Mouse (Mus musculus) left cerebral cortex, adult 9 months (tissue): ENCODE measurements at regions not wholly inside any gene's neighbourhood (a gene's known extent, or its start where the extent isn't known, plus 50 kb on each side); places are given as distances from the start of the nearest gene placed in this dataset.

Experiments
- DNase-seq, 2 experiments: peaks; one replicate each; pipeline ENCODE4 v3.0.0; 2022; ENCODE audit warnings: low spot score in 2 of 2

DNA sequence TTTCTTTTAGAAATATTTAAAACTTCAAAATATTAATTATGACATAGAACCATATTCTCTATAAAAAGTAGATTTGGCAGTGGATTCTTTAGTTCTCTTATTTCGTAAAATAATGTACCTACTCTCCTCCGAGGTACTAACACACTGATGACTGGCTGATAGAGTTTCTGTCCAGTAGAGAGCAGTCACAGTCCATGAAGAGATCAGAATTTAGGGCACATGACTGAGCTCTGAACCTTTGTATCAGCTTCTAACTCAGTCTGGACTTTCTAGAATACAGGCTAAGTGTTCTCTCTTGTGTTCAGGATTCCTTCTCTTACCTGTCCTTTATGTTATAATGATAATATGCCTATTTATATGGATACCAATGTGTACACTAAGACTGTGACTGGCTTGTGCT lies 494.3 kb downstream of the Cd109 start:
- peak in 1 of 2 experiments; percentile 12 for DNase-seq

DNA sequence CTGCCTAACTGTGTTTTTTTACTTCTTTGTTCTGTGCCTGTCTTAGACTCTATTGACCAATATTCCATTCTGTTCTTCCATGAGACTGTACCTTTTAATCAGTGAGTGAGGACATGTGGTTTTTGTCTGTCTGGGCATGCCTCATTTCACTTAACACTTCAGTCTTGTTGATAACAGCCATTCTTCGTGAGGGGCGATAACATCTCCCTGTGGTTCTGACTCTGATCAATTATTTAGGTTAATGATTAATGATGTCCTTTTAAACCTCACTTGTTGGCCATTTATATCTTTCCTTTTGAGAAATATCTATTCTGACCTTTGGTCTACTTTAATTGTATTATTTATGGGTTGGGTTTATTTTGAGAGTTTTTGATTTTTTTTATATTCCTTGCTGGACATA lies 496.0 kb downstream of the Cd109 start:
- no peak for DNase-seq

DNA sequence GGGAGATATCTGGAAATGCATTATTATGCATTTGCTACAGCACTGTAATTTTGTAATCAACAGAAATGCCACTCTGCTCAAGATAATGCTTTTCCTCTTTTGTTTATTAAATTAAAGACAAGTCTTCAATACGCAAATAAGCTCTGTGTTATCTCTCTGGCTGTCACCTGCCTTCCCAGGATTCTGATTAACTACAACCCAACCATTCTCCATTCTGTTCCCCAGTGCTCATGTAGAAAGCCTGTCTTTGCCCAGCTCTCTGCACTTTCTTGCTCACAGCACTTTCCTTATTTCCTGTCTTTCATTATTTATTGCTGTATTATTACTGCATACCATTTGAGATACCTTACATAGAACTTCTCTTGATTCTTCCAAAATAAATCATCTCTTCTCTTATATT lies 525.6 kb downstream of the Cd109 start:
- no peak for DNase-seq

DNA sequence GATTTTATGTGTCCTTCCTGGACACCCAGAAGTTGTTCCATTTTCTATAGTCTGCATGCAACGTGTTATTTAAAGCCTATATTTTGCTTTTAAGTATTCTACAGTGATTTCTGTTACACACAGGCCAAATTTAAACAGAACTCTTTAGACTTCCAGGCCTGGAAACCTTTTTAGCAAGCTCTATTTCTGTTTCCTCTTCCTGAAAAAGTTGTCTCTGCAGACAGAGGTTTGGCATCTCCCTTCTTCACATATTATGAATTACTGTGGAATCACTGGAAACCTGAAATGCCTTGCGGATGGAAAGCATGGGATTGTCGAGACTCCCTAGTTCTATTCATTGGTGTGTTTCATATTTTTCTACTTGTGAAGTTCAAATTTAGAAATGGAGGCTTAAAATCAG lies 530.7 kb downstream of the Cd109 start:
- DNase-seq = no peak

DNA sequence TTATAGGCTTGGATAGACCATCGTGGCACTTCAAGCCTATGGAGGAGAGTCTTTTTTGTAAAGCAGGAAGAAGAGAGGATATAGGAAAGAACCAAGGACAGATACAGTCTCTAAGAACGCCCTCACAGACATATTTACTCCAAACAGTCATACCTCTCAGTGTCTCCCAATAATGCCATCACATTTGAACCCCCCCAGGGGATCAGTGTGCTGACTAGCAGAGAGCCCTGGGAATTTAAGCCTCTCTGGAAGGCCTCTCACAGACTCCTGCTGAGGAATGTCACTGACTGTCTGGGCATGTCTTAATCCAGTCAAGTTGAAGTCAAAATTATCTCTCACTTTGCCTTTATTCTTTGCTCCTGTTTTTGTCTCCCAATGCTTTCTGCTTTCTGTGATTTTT lies 550.2 kb downstream of the Cd109 start:
- no peak for DNase-seq

DNA sequence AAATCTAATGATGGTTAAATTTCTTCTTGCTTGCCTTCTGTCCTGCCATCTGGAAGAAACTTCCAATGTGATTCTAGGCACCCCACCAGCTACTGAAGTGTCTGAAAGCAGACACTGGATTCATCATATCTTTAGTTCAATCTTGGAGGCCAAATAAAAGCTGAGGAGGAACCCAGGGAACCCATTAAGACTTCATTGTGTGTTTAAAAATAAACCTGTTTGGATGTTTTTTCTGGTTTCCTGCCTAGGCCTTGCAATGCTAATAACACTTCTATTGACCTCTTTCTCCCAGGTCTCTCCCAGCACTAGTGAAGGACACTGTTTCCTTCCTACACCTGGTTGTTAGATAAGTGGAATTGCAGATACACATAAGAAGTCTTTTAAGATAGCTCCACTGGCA lies 545.6 kb downstream of the Col12a1 start:
- no peak for DNase-seq

DNA sequence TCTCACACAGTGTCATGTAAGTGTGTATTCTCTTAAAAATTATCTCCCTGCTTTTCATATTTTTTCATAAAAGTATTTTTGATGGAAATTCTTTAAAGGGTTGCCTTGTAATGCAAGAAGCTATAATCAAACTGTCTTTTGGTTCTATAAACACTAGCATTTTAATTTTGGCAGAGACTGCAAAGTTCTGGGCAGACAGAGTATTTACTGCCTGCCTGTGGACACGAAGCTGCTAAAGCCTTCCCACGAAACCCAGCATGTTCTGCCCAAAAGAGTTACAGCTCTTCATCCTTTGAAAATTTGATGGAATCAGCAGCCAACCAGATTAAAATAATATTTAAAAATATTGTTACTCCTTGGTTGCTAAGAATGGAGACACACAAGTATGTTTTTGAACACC lies 538.7 kb downstream of the Col12a1 start:
- no peak for DNase-seq

DNA sequence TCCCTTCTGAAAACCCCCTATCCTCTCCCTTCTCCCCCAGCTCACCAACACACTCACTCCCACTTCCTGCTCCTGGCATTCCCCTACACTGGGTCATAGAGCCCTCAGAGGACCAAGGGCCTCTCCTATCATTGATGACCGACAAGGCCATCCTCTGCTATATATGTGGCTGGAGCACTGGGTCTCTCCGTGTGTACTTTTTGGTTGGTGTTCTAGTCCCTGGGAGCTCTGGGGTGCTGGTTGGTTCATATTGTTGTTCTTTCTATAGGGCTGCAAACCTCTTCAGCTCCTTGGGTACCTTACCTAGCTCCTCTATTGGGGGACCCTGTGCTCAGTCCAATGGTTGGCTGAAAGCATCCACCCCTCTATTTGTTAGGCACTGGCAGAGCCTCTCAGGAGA lies 523.2 kb downstream of the Col12a1 start:
- DNase-seq = no peak

DNA sequence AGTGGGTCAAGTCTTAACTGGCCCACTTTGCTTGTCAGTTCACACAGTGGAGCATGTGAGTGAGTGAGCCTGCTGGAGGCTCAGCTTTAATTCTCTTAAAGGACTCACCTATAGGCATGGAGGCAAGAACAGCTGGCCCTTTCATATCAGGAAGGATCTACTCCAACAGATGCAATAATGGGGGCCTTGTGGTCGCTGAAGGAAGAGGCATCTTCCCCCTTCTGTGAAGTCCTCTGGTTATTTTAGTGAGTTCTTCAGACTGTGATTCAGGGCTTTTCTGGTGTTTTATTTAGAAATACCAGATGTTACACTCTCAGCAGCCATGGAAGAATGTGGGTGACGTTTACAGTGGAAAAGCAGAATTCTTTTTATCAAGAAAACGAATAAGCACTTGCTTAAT lies 516.9 kb downstream of the Col12a1 start:
- peak; percentile 10 to 14 for DNase-seq

DNA sequence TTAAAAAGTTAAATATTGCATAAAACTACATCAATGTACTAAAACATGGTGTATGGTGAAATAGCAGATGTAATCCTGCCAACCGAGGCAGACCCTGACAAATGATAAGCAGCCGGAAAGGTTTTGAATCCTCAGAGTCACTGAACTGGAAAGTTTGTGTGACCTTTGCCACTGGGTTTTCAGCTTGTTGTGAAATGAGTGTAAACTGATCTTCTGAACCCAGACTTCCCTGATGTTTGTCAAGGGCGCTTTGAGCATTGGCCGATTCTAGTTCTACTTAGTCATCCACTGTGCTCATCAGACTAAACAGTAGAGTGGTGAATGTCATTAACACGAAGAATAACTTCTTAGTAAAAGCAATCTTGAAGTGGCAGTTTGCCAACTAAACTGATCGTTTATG lies 505.3 kb downstream of the Col12a1 start:
- no peak for DNase-seq

DNA sequence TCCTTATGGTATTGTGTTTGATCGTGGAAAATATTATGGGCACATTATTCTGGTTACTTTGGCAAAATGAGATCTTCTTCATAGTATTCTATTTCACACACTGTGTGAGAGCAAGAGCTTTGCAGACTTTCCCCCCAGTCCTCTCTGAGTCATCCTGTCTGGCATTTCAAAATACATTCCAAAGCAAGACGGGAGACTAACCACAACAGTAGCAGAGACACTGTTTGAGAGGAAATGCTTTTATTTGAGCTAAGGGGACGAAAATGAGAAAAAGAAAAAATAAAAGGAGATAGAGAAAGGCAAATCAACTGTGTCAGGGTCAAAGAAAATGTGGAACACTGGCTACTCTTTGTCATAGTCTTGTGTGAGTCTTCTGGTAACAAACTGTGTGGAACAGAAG lies 502.6 kb downstream of the Col12a1 start:
- peak; percentile 2 to 10 for DNase-seq

DNA sequence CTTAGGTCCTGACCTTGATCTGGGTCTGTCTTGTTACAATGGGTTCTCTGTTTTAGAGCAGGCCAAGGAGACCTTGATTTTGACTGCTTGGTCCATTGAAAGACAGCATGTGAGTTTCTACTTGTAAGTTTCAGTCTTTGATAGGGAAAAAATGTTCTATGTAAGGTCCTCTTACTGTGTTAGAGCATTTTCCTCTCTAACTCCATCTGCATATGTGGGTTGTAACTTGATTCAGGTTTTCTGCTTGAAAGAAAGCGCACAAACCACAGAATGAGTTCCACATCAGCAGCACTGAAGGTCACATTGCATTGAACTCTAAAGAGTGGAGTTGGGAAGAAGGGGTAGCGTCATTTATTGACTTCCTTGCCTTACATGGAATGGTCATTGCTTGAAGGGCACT lies 502.2 kb downstream of the Col12a1 start:
- DNase-seq = no peak

DNA sequence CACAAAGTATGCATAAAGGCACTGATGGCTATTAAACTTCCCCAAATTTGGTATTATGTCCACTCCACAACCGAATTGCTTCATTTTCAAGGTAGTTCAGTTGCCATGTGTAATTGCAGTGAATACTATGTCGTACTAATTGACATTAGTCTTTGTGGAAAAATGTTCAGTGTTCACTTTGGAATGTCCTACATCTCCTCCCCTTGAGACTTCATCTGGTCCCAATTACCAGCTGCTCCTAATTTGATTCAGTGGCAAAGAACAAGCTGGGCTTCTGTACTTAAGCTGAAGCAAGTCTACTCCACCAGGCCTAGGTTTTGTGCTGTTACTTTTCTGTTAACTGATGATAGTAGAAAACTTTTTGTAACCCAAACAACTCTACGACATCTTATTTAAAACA lies 485.6 kb downstream of the Col12a1 start:
- no peak for DNase-seq

DNA sequence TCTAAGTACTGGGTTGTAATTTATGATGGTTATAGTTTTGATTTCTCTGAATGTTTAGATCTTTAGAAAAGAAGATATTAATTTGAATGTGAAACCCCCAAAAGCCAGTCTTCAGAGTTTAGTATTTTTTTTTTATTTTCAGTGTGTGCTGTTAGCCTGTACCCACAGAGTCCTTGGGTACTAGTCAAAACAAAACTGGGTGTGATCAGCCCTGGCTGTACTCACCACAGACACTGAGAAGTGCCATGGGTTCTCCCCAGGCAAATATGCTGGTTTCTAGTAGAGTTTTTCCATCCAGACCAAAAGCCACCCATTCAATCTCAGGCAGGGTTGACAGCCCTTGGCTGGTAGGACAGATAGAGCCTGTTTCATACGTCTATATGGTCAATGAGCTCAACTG lies 484.9 kb downstream of the Col12a1 start:
- no peak for DNase-seq

DNA sequence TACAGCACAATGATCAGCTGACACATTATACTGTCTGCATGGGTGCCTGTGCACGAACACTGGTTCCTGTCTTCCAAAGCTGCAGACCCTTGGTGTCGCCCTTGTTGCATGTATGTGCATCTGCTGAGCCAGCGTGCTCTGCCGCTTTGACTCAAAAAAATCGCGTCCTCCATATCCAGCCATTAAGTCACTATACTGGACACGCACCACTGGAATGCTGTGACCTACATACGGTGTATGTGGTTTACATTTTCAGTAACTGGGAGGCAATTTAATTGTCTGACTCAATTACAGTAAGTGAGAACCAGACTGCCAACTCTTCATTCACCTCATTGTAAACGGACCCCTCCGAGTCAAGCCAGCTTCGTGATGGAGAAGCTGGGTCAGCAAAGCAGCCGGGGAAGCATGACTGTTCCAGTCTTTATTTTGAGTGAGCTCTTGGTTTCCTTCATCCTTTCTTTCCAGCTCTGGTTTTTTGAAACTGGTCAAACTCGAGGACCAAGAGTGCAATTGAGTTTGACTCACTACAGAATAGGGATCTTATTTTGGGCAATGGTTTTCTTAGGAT lies 448.9 kb downstream of the Col12a1 start:
- no peak for DNase-seq

DNA sequence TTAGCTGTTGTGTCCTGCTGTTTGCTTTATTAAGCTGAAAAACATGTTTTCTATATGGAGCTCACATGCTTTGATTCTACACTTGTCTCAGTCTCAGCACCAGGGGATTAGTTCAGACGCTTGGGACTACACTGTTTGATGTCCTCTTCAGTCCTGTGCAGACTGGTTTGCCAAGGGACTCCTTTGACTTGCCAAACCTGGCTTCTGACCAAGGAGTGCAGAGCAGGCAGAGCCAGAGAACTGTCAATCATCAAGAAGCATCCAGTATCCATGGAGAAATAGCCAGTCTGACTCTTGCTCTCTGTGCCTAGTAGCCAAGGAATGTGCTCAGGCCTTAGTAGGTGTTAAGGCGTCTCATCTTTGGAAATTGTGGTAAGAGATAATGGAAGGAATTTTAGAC lies 448.4 kb downstream of the Col12a1 start:
- DNase-seq = no peak

DNA sequence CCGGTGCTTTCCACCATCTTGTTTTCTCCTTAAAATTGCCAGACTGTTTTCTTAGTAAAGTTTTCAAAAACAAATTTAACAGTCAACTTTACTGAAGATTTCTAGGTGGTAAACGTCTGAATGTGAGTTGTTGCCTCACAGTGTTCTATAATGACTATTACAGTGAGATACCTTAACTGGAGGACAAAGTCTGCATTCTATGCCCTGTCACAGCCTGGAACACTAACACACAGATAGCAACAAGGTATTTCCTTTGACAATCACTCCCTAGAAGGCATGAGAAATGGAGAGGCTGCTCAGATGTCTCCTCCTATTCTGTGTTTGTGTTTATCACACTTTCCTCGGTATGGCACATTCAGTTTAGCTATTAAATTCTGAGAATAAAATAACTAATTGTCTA lies 430.8 kb downstream of the Col12a1 start:
- no peak for DNase-seq

DNA sequence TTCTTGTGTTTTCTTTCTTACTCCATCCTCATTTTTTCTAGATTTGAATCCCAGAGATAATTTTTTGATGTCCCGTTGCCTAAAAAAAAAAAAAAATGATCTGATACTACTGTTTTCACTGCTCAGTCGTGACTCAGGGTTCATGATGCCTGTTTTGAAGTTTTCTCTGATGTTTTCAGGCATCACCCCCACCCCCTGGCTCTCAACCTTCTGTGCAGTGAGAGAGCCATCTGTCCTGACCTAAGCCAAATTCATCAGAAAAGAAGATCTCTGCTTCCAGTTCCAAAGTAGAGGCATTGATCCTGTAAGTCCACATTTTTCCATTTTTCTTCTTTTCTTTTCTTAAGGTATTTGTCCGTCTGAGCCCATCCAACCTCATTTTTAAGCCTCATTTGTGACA lies 423.3 kb downstream of the Col12a1 start:
- DNase-seq = no peak

DNA sequence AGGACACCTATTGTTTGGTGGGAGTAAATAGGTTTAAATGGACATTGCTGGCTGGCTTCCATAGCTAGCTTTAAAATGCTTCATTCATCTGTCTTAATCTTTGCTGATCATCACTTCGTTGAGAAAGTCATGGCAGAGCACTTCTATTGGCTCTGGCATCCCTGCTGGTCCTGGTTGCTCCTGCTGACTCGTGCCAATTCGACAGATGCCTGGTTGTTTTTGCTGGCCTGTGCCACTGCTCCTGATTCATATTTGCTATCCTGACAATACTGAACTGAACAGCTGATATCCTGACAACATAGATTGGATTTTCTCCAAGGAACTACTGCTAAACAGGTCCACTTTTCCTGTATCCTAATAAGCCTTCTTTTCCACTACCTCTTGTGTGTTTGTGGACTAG lies 417.1 kb downstream of the Col12a1 start:
- no peak for DNase-seq

DNA sequence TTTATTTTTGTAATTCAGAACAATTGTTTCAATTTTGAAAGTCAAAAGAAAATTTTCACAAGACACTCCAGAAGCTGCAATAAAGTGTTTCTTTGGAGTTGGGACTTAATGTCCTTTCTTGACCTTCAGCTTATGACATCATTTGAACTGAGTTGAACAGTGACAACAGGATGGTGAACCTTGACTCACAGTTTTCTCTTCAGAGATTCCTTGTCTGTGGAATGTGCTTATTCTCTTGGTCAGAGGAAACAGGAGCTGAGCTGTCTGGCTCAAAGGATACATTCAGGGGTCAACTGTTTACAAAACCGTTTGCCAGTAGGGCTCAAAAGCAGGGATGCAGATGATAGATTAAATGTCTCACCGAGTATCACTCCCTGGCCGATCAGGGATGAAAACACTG lies 408.0 kb downstream of the Col12a1 start:
- DNase-seq = no peak

DNA sequence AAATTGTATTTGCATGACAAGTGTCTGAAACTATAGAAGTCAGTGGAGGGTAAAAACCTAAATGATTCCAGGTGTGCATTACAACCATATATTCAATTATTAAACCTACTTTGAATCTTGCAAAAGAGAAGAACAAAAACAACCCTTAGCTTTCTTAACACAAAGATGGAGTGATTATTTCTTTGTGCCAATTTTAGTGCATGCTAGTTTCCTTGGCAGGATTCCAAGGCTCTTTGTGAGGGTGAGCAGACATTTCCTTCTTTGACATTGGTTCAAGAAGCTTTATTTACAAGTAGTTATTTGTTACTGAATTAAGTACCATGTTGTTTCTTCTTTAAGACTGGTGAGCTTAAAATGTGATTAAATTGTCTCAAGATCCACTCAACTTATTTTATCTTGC lies 401.2 kb downstream of the Col12a1 start:
- DNase-seq = no peak

DNA sequence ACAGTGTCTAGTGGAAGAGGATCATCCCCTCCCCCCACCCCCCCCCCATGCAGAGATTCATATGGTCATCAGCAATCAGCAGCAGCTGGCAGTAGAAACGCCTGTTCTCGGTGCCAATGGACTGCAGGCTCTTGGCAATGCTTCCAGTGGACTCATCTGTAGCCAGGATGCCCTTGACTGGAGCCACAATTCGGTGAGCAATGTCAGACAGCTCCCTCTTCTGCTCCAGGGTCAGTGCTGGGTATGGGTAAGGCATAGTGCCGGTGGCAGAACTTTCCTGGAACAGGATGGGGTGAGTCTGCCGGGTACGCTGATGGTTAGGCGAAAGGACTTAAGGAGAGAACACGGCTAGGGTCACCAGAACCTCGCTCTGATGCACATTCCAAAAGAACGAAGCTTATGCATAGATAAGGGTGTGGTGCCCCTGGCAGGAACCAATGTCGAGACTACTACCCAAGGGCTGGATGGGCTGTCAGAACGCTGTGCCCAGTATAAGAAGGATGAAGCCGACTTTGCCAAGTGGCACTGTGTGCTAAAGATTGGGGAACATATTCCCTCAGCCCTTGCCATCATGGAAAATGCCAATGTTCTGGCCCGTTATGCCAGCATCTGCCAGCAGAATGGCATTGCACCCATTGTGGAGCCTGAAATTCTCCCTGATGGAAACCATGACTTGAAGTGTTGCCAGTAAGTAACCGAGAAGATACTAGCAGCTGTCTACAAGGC lies 372.1 kb downstream of the Col12a1 start:
- no peak for DNase-seq

DNA sequence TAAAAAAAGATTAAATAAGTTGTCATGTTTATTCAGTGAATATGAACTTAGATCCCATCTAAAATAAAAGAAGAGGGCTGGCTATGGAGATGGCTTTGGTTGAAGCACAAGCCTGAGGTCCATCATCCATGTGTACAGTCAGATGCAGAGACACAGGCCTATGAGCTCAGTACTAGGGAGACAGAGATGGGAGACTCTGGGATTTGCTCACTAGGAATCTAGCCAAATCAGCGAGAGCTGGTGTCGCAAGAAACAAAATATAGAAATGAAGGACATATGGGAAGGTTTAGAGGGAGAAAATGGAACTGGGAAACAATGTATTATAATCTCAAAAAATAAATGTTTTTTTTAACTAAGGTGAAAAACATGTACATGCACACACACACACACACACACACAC lies 326.6 kb downstream of the Col12a1 start:
- DNase-seq = peak in 1 of 2 experiments; percentile 11

DNA sequence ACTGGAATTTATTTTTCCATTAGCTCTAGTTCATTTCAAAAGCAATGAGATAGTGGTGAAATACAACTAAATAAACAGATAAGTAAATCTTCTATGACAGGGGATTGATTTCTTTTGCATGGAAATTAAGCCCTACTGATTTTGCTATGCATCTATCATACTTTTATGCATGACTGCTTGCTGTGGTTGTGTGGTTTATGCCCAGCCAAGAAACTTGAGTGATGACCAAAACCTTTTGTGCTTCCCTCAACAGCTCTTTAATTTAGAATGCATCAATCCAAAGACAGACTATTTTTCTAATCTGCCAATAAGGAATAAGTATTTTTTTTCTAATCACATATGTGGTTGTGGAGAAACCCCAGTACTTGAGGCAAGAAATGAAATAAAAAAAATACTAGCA lies 303.6 kb downstream of the Col12a1 start:
- DNase-seq = no peak
